Mouse (Mus musculus) cerebellum, postnatal 4 days (tissue): Measurements from ENCODE around the gene Zbtb8a.

Experiments
- DNase-seq, 2 experiments: peaks; one replicate each; pipeline ENCODE4 v3.0.0; 2022; ENCODE audit warnings: low spot score in 2 of 2, mixed read lengths in 1 of 2

Gene Zbtb8a

GRCm38 (mm10) chr4:129335216-129336074 is 42.5 kb downstream of the Zbtb8a start, which contains the start of the genes Rbbp4 and Zbtb8os:
Gene Rbbp4, minus strand, starts transcription at chr4:129335370.
Gene Zbtb8os, plus strand, starts transcription at chr4:129335695.
- DNase-seq = peak; percentile 91 to 97

- peak in 1 of 2 experiments; percentile 33 for DNase-seq
Measured at GRCm38 (mm10) chr4:129334677-129335215, 43.2 kb downstream of the Zbtb8a start.

- DNase-seq = no peak
Measured at GRCm38 (mm10) chr4:129332846-129333245, 45.1 kb downstream of the Zbtb8a start.

GRCm38 (mm10) chr4:129326191-129326590 is 51.7 kb downstream of the Zbtb8a start:
- no peak for DNase-seq

- DNase-seq = no peak
Measured at GRCm38 (mm10) chr4:129324756-129325155, 53.2 kb downstream of the Zbtb8a start.

GRCm38 (mm10) chr4:129323491-129323890 is 54.4 kb downstream of the Zbtb8a start:
- no peak for DNase-seq

- DNase-seq = no peak
Measured at GRCm38 (mm10) chr4:129322042-129322441, 55.9 kb downstream of the Zbtb8a start.

GRCm38 (mm10) chr4:129320876-129321275 is 57.0 kb downstream of the Zbtb8a start:
- DNase-seq = no peak

GRCm38 (mm10) chr4:129313886-129314285 is 64.0 kb downstream of the Zbtb8a start:
- DNase-seq = no peak

- no peak for DNase-seq
Measured at GRCm38 (mm10) chr4:129307936-129308335, 70.0 kb downstream of the Zbtb8a start.

- DNase-seq = no peak
Measured at GRCm38 (mm10) chr4:129304306-129304705, 73.6 kb downstream of the Zbtb8a start.

- DNase-seq = no peak
Measured at GRCm38 (mm10) chr4:129303816-129304215, 74.1 kb downstream of the Zbtb8a start.
